ENCODE assay signal across 8 mouse cellular contexts in genomic region chr7:51300238-51300637, GRCm38 (mm10).
DNase-seq lines count a peak whose midpoint lies in the region; ATAC-seq lines count a peak whose summit lies in the region.

No protein-coding gene starts in this region.

- intact Hi-C loops in heart, postnatal 10 days (cut with DNase I) = no loop called here
- intact Hi-C loops in left cerebral cortex, postnatal 10 days (cut with DNase I) = loop anchor here (10.0 kb wide), 1 partner anchor 85 kb away; no protein-coding TSS in a partner anchor

- H3K27ac ChIP-seq in midbrain, embryonic 10.5 days (replicated peaks) = no peak overlapping the region
- H3K27ac ChIP-seq in midbrain, embryonic 13.5 days = no peak overlapping the region
- H3K27ac ChIP-seq in stomach, embryonic 14.5 days (ENCODE audit: low read length) = no peak overlapping the region

- H3K4me1 ChIP-seq in midbrain, embryonic 10.5 days = no peaks in the 10 kb centered on the region
- H3K4me1 ChIP-seq in midbrain, embryonic 13.5 days (replicated peaks) = no peaks in the 10 kb centered on the region
- no peaks in the 10 kb centered on the region for H3K4me1 ChIP-seq in stomach, embryonic 14.5 days (ENCODE audit: control insufficient read depth, insufficient read depth, low read length)

- no peak overlapping the region for H3K4me2 ChIP-seq in midbrain, embryonic 13.5 days (replicated peaks)
- H3K4me2 ChIP-seq in stomach, embryonic 14.5 days (replicated peaks; ENCODE audit: low read depth, low read length) = no peak overlapping the region

- peak; percentile 12 for DNase-seq in midbrain, embryonic 10.5 days (ENCODE audit: low spot score)
- peak; percentile 50 to 68 for DNase-seq in heart, postnatal 10 days
- DNase-seq in lung, adult 18-20 months = peak; percentile 38 to 51
- DNase-seq in spleen, postnatal 10 days (ENCODE audit: low spot score in 2 of 2) = no peak
- no peak for DNase-seq in left cerebral cortex, postnatal 10 days (ENCODE audit: extremely low spot score in 1 of 2, low spot score in 2 of 2)
- no peak for DNase-seq in frontal cortex, postnatal 10 days (ENCODE audit: low spot score in 2 of 2)

- no peaks in the 10 kb centered on the region for H3K36me3 ChIP-seq in midbrain, embryonic 10.5 days
- no peaks in the 10 kb centered on the region for H3K36me3 ChIP-seq in midbrain, embryonic 13.5 days
- H3K36me3 ChIP-seq in stomach, embryonic 14.5 days (ENCODE audit: control insufficient read depth, insufficient read depth, low read length) = no peaks in the 10 kb centered on the region

- H3K9ac ChIP-seq in midbrain, embryonic 13.5 days (replicated peaks) = no peak overlapping the region
- H3K9ac ChIP-seq in stomach, embryonic 14.5 days (replicated peaks; ENCODE audit: low read depth, low read length) = no peak overlapping the region

- no peaks in the 10 kb centered on the region for H3K27me3 ChIP-seq in midbrain, embryonic 10.5 days (ENCODE audit: low read depth, poor library complexity, severe bottlenecking)
- H3K27me3 ChIP-seq in midbrain, embryonic 13.5 days = no peaks in the 10 kb centered on the region
- H3K27me3 ChIP-seq in stomach, embryonic 14.5 days (ENCODE audit: control insufficient read depth, insufficient read depth, low read length) = no peaks in the 10 kb centered on the region

- no peak overlapping the region for H3K4me3 ChIP-seq in midbrain, embryonic 10.5 days
- no peak overlapping the region for H3K4me3 ChIP-seq in midbrain, embryonic 13.5 days (replicated peaks)
- no peak overlapping the region for H3K4me3 ChIP-seq in stomach, embryonic 14.5 days (ENCODE audit: low read depth, low read length)

- no peak for ATAC-seq in midbrain, embryonic 13.5 days
- peak; percentile 76 for ATAC-seq in stomach, embryonic 14.5 days (ENCODE audit: insufficient number of reproducible peaks, insufficient read depth, low FRiP score, low read depth)

- H3K9me3 ChIP-seq in midbrain, embryonic 10.5 days (replicated peaks) = no peaks in the 10 kb centered on the region
- no peaks in the 10 kb centered on the region for H3K9me3 ChIP-seq in midbrain, embryonic 13.5 days
- no peaks in the 10 kb centered on the region for H3K9me3 ChIP-seq in stomach, embryonic 14.5 days (ENCODE audit: control insufficient read depth, low read depth, low read length)

- 61% methylated on average over 3 of the region's 3 CpGs for WGBS in midbrain, embryonic 10.5 days
- WGBS in midbrain, embryonic 13.5 days = 49% methylated on average over 3 of the region's 3 CpGs
- WGBS in stomach, embryonic 14.5 days = 14% methylated on average over 3 of the region's 3 CpGs

Comparison
In these comparisons a context has a peak if more than half of its experiments do, and no peak if none do; other contexts are left out.
1. DNase-seq: peak in midbrain, embryonic 10.5 days (single experiment), heart, postnatal 10 days (2 of 2) and lung, adult 18-20 months (2 of 2); none in spleen, postnatal 10 days (0 of 2), left cerebral cortex, postnatal 10 days (0 of 2) and frontal cortex, postnatal 10 days (0 of 2).